Mouse (Mus musculus): ENCODE data around the gene Dlg3.

GRCm38 (mm10) chrX:100728947-100729346, 38.6 kb upstream of the Dlg3 start:
- no peak for TF ChIP-seq CTCF (IDR thresholded peaks at IDR 0.05; ENCODE audit: borderline replicate concordance, extremely low read depth, insufficient read depth, insufficient read length)
- TF ChIP-seq POLR2A (IDR thresholded peaks at IDR 0.05; ENCODE audit: borderline replicate concordance, extremely low read depth, insufficient read depth, insufficient read length, poor library complexity, severe bottlenecking) = no peak

Data from brain, embryonic 14.5 days (tissue).